In genomic region chr15:77748414-77748813, GRCm38 (mm10) we compare ENCODE assay signal across 23 mouse cellular contexts. TPM values are rescaled to one million over a fixed set of nuclear protein-coding genes. Genes with fewer than 3 reads are reported as not detected.
"Had no signal": no experiment of that assay in that cellular context is flagged by ENCODE, and none has a peak within 500 bp of the region (broad histone marks: within the 10 kb centered on the region; RNA-seq: fewer than 3 reads in every experiment).

No protein-coding gene starts in this region.

- H3K9ac ChIP-seq: lung, embryonic 14.5 days; midbrain, embryonic 13.5 days; midbrain, embryonic 15.5 days; neural tube, embryonic 13.5 days; neural tube, embryonic 15.5 days had no signal

- H3K27ac ChIP-seq: midbrain, embryonic 10.5 days; midbrain, embryonic 13.5 days; midbrain, embryonic 15.5 days; neural tube, embryonic 13.5 days; neural tube, embryonic 15.5 days had no signal

- H3K9me3 ChIP-seq: midbrain, embryonic 10.5 days; midbrain, embryonic 13.5 days; midbrain, embryonic 15.5 days; neural tube, embryonic 13.5 days; neural tube, embryonic 15.5 days had no signal

- DNase-seq: lung, adult 18-20 months; lung, embryonic 14.5 days; lung, postnatal 10 days; lung, postnatal 4 days; retina, postnatal 1 day; right cerebral cortex, adult 18-20 months; right cerebral cortex, postnatal 25 days; right cerebral cortex, postnatal 4 days; spleen, adult 18-20 months; thymus, adult 18-20 months; thymus, postnatal 14 days; thymus, postnatal 36 days had no signal

- H3K4me2 ChIP-seq: lung, embryonic 14.5 days; midbrain, embryonic 13.5 days; midbrain, embryonic 15.5 days; neural tube, embryonic 13.5 days; neural tube, embryonic 15.5 days had no signal

- H3K4me1 ChIP-seq: midbrain, embryonic 13.5 days; midbrain, embryonic 15.5 days; neural tube, embryonic 13.5 days; neural tube, embryonic 15.5 days had no signal

- H3K27me3 ChIP-seq: midbrain, embryonic 13.5 days; midbrain, embryonic 15.5 days; neural tube, embryonic 13.5 days; neural tube, embryonic 15.5 days had no signal

- ATAC-seq: midbrain, embryonic 13.5 days; midbrain, embryonic 15.5 days had no signal

- H3K4me3 ChIP-seq: midbrain, embryonic 10.5 days; midbrain, embryonic 13.5 days; midbrain, embryonic 15.5 days; myocyte; neural tube, embryonic 13.5 days; neural tube, embryonic 15.5 days had no signal

- H3K36me3 ChIP-seq: midbrain, embryonic 10.5 days; midbrain, embryonic 13.5 days; midbrain, embryonic 15.5 days; neural tube, embryonic 13.5 days; neural tube, embryonic 15.5 days had no signal

RNA-seq across cellular contexts. Expression of gene Apol8, which starts 8.4 kb away (rescaled TPM):
- polyA plus RNA-seq: lung, embryonic 14.5 days; neural tube, embryonic 13.5 days; thymus, postnatal 0 days had no signal

RNA-seq across cellular contexts. Expression of gene Apol9b, which starts 19.6 kb away (rescaled TPM):
- total RNA-seq: megakaryocyte, adult 5-6 weeks had no signal
- polyA plus RNA-seq: lung, embryonic 14.5 days; midbrain, embryonic 10.5 days; midbrain, embryonic 13.5 days; midbrain, embryonic 15.5 days; neural tube, embryonic 11.5 days; stomach, embryonic 14.5 days had no signal

RNA-seq across cellular contexts. Expression of gene Apol7e, which starts 49.8 kb away (rescaled TPM):
- polyA plus RNA-seq: lung, embryonic 14.5 days; lung, embryonic 16.5 days; midbrain, embryonic 10.5 days; midbrain, embryonic 13.5 days; midbrain, embryonic 15.5 days; myocyte; neural tube, embryonic 11.5 days; neural tube, embryonic 15.5 days had no signal
